Mouse (Mus musculus) small intestine, adult 2 months (tissue): ENCODE results near the gene Prr7. TPM values are rescaled to one million over a fixed set of nuclear protein-coding genes. Genes with fewer than 3 reads are reported as not detected.

Source experiments
- H3K27ac ChIP-seq: fragments of 200-500 bp; 2 replicates; pipeline ENCODE4 v1.5.1; 2012; ENCODE audit warnings: low read depth, low read length, control low read depth, inconsistent platforms; ENCODE audit not compliant: insufficient read depth
- H3K27me3 ChIP-seq: fragments of 200-500 bp; 2 replicates; pipeline ENCODE4 v1.6.1; 2012; ENCODE audit warnings: mild to moderate bottlenecking, moderate library complexity, low read length, inconsistent platforms; ENCODE audit not compliant: control insufficient read depth, insufficient read depth
- H3K36me3 ChIP-seq: fragments of 200-500 bp; 2 replicates; pipeline ENCODE4 v1.6.1; 2012; ENCODE audit warnings: mild to moderate bottlenecking, low read length, control low read depth, inconsistent platforms; ENCODE audit not compliant: control insufficient read depth, insufficient read depth
- H3K4me1 ChIP-seq: fragments of 200-500 bp; 2 replicates; pipeline ENCODE4 v1.6.1; 2012; ENCODE audit warnings: low read length, inconsistent platforms, mixed read lengths; ENCODE audit not compliant: control insufficient read depth, insufficient read depth, insufficient read length
- H3K4me3 ChIP-seq: fragments of 200-500 bp; 2 replicates; pipeline ENCODE4 v1.5.1; 2012; ENCODE audit warnings: low read depth, mild to moderate bottlenecking, control low read depth, inconsistent platforms, low read length, moderate library complexity
- CTCF ChIP-seq: fragments of 200-500 bp; IDR thresholded peaks from 2 replicates; pipeline ENCODE4 v1.5.1; 2012; ENCODE audit warnings: low read depth, mild to moderate bottlenecking, control low read depth, inconsistent platforms, low read length, moderate library complexity, mixed read lengths; ENCODE audit not compliant: insufficient replicate concordance, insufficient read length; ENCODE audit errors: extremely low read depth
- POLR2A ChIP-seq: fragments of 200-500 bp; IDR thresholded peaks from 2 replicates; pipeline ENCODE4 v1.6.1; 2012; ENCODE audit warnings: low read depth, mild to moderate bottlenecking, control low read depth, inconsistent platforms, low read length, moderate library complexity
- WGBS: fragments of 180-500 bp; shearing (Covaris S2); methylation state at CpG from one replicate; pipeline ENCODE4 v1.1.7; 2018; 5-methylcytosine and 5-hydroxymethylcytosine counted together
- polyA plus RNA-seq: library from polyadenylated mRNA; depleted of rRNA; stranded (reverse); fragments of >200 nt; gene quantifications from 2 replicates; pipeline ENCODE4 v1.2.3, GENCODE M21; 2012; rRNA removed

Prr7 gene
- polyA plus RNA-seq, 1 experiment: 8.2 TPM

DNA sequence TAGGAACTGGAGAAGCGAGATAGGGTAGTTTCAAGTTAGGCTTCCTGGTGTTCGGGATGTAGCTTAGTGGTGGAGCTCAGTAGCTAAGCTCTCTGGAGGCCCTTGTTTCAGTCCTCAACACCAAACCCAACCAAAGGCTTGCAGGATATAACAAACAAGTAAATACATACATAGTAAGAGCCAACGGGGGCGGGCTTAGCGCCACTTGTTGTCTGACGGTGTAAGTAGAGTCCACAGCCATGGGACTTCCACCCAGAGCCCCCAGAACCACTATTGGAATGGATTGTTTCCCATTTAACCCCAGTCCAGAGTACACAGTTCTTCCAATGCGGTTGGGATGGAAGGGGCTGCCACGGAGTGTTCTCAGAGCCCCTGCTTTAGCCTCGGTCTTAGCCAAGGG, 49.8 kb downstream of the Prr7 start:
- H3K4me3 ChIP-seq: no peak overlapping the region
- 41% methylated on average over 9 of the region's 9 CpGs for WGBS
- no peaks in the 10 kb centered on the region for H3K36me3 ChIP-seq
- H3K27ac ChIP-seq: no peak overlapping the region
- H3K4me1 ChIP-seq: peaks cover 17% of the 10 kb centered on the region
- H3K27me3 ChIP-seq: no peaks in the 10 kb centered on the region
- TF ChIP-seq POLR2A (no peak), CTCF (no peak)

GRCm38 (mm10) chr13:55516955-55517354, 52.9 kb downstream of the Prr7 start:
- whole genome bisulfite sequencing: 5% methylated on average over 5 of the region's 5 CpGs
- H3K27ac ChIP-seq: no peak overlapping the region
- H3K27me3 ChIP-seq: no peaks in the 10 kb centered on the region
- TF ChIP-seq POLR2A: no peak
- peak; percentile 98 for TF ChIP-seq CTCF
- no peaks in the 10 kb centered on the region for H3K36me3 ChIP-seq
- H3K4me3 ChIP-seq: no peak overlapping the region
- peaks cover 8% of the 10 kb centered on the region for H3K4me1 ChIP-seq

- no peak overlapping the region for H3K27ac ChIP-seq
- no peak overlapping the region for H3K4me3 ChIP-seq
- H3K36me3 ChIP-seq: no peaks in the 10 kb centered on the region; the same call in 1 of the 2 replicates
- 58% methylated on average over 4 of the region's 4 CpGs for WGBS
- no peaks in the 10 kb centered on the region for H3K27me3 ChIP-seq
- TF ChIP-seq POLR2A: no peak
- TF ChIP-seq CTCF: no peak
- no peaks in the 10 kb centered on the region for H3K4me1 ChIP-seq
These were observed 55.5 kb downstream of the Prr7 start for GRCm38 (mm10) chr13:55519606-55520005.

GRCm38 (mm10) chr13:55522730-55523129, 58.7 kb downstream of the Prr7 start:
- Histone ChIP-seq H3K27me3 (no peaks in the 10 kb centered on the region), H3K27ac (no peak overlapping the region), H3K4me1 (no peaks in the 10 kb centered on the region; the same call in 1 of the 2 replicates), H3K36me3 (no peaks in the 10 kb centered on the region; the same call in 1 of the 2 replicates), H3K4me3 (no peak overlapping the region)
- WGBS: 69% methylated on average over 8 of the region's 8 CpGs
- TF ChIP-seq POLR2A (no peak), CTCF (no peak)

Other genes starting within 250 kb of the Prr7 start
- gene Prelid1, start 143.8 kb upstream of the Prr7 start, polyA plus RNA-seq: 383 and 921 TPM in 2 replicates
- gene Rab24, start 142.3 kb upstream of the Prr7 start, polyA plus RNA-seq: 54.9 and 101 TPM in 2 replicates
- 5.1 and 8.5 TPM in 2 replicates for gene Mxd3, start 134.4 kb upstream of the Prr7 start, polyA plus RNA-seq
- gene Lman2, start 101.5 kb upstream of the Prr7 start, polyA plus RNA-seq: 63.0 and 107 TPM in 2 replicates
- gene Rgs14, start 94.5 kb upstream of the Prr7 start, polyA plus RNA-seq: 5.9 and 14.6 TPM in 2 replicates
- 0.05 and 0.60 TPM in 2 replicates for gene Slc34a1, start 66.1 kb upstream of the Prr7 start, polyA plus RNA-seq
- not detected in 2 replicates for gene Pfn3, start 49.0 kb upstream of the Prr7 start, polyA plus RNA-seq
- gene F12, start 37.5 kb upstream of the Prr7 start, polyA plus RNA-seq: 0.41 and 0.60 TPM in 2 replicates
- gene Grk6, start 19.2 kb upstream of the Prr7 start, polyA plus RNA-seq: 21.1 and 38.4 TPM in 2 replicates
- 8.9 and 9.8 TPM in 2 replicates for gene Dbn1, start 23.8 kb downstream of the Prr7 start, polyA plus RNA-seq
- gene Pdlim7, start 49.4 kb downstream of the Prr7 start, polyA plus RNA-seq: 57.1 and 60.2 TPM in 2 replicates
- gene Dok3, start 65.0 kb downstream of the Prr7 start, polyA plus RNA-seq: 14.1 and 25.7 TPM in 2 replicates
- 27.3 and 53.6 TPM in 2 replicates for gene Ddx41, start 72.4 kb downstream of the Prr7 start, polyA plus RNA-seq
- gene Fam193b, start 106.9 kb downstream of the Prr7 start, polyA plus RNA-seq: 51.0 and 76.9 TPM in 2 replicates
- gene Tmed9, start 109.5 kb downstream of the Prr7 start, polyA plus RNA-seq: 17.6 and 21.1 TPM in 2 replicates
- 11.4 and 16.7 TPM in 2 replicates for gene B4galt7, start 135.6 kb downstream of the Prr7 start, polyA plus RNA-seq
- 3.8 and 5.7 TPM in 2 replicates for gene Caml, start 158.7 kb downstream of the Prr7 start, polyA plus RNA-seq
- gene Ddx46, start 170.8 kb downstream of the Prr7 start, polyA plus RNA-seq: 2.2 and 5.1 TPM in 2 replicates
- 4.9 and 7.5 TPM in 2 replicates for gene B230219D22Rik, start 228.9 kb downstream of the Prr7 start, polyA plus RNA-seq